Mouse (Mus musculus): ENCODE measurements around the gene Plekhf1.

DNA sequence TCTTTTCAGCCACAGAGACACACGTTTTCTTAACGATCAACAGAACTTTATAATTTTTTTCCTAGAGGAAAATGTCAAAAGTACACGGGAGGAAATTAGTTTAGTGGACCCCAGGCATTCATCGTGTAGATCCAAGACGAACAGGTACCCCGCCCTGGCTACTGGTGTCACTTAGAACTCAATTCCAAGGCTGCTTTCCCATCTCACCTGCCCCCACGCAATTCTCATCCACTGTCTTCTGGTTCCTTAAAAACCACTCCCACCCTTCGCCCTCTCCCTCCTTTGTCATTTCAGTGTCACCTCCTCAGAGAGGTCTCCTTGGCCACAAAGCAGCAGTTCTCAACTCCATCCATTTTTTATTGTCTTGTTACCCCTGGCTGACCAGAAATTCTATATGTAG, 513 bp upstream of the Plekhf1 start:
- TF ChIP-seq CTCF (IDR thresholded peaks at IDR 0.05; ENCODE audit: control insufficient read depth, insufficient read depth, insufficient read length) (no peak), MYOD1 (IDR thresholded peaks at IDR 0.05; ENCODE audit: control insufficient read depth, insufficient read length, low read depth) (no peak), USF1 (IDR thresholded peaks at IDR 0.05; ENCODE audit: low read depth) (no peak), MYOG (IDR thresholded peaks at IDR 0.05; ENCODE audit: control insufficient read depth, extremely low read depth, insufficient read length) (no peak), MAX (IDR thresholded peaks at IDR 0.05) (no peak), CEBPB (IDR thresholded peaks at IDR 0.05; ENCODE audit: low read depth) (no peak)
